Mouse (Mus musculus) kidney, embryonic 15.5 days (tissue): ENCODE data around the gene Cd80. TPM values are rescaled to one million over a fixed set of nuclear protein-coding genes. Genes with fewer than 3 reads are reported as not detected.

Source experiments
- ATAC-seq: fragments of 200-750 bp; cut with Nextera tagmentation; replicated peaks from 2 replicates; pipeline ENCODE4 v1.8.0; 2017; ENCODE audit warnings: moderate TSS enrichment; ENCODE audit not compliant: low FRiP score
- H3K27ac ChIP-seq: fragments of 300-500 bp; sonication (generic); 2 replicates; pipeline ENCODE4 v1.5.1; 2015; ENCODE audit warnings: mild to moderate bottlenecking, inconsistent platforms
- H3K27me3 ChIP-seq: fragments of 300-500 bp; sonication (generic); 2 replicates; pipeline ENCODE4 v1.6.1; 2015; ENCODE audit warnings: inconsistent platforms
- H3K36me3 ChIP-seq: fragments of 300-500 bp; sonication (generic); 2 replicates; pipeline ENCODE4 v1.6.1; 2015; ENCODE audit warnings: inconsistent platforms
- H3K4me1 ChIP-seq: fragments of 300-500 bp; sonication (generic); 2 replicates; pipeline ENCODE4 v1.6.1; 2015; ENCODE audit warnings: inconsistent platforms
- H3K4me2 ChIP-seq: fragments of 300-500 bp; sonication (generic); 2 replicates; pipeline ENCODE4 v1.6.1; 2015; ENCODE audit warnings: moderate library complexity, mild to moderate bottlenecking, inconsistent platforms
- H3K4me3 ChIP-seq: fragments of 300-500 bp; sonication (generic); replicated peaks from 2 replicates; pipeline ENCODE4 v1.5.1; 2015; ENCODE audit warnings: mild to moderate bottlenecking, inconsistent platforms
- H3K9ac ChIP-seq: fragments of 300-500 bp; sonication (generic); 2 replicates; pipeline ENCODE4 v1.6.1; 2015; ENCODE audit warnings: mild to moderate bottlenecking, inconsistent platforms
- H3K9me3 ChIP-seq: fragments of 300-500 bp; sonication (generic); replicated peaks from 2 replicates; pipeline ENCODE4 v1.6.1; 2016; ENCODE audit warnings: inconsistent platforms
- WGBS: fragments of 180-500 bp; shearing (Covaris S2); methylation state at CpG from one replicate; pipeline ENCODE4 v1.1.7; 2015; ENCODE audit warnings: mixed read lengths; 5-methylcytosine and 5-hydroxymethylcytosine counted together
- polyA plus RNA-seq: library from polyadenylated mRNA; unstranded; fragments of >200 nt; fragmentation: Nextera tagmentation; extraction: Ambion mirVana; gene quantifications from 2 replicates; pipeline ENCODE4 v1.2.1, GENCODE M21; 2015

The Cd80 gene
- 0.29 and 0.50 TPM in 2 replicates for polyA plus RNA-seq

- no peak for ATAC-seq
- Histone ChIP-seq H3K9ac (no peak within 1 kb of the TSS), H3K4me3 (no peak within 1 kb of the TSS), H3K9me3 (no peaks in the 10 kb centered on the region), H3K36me3 (no peaks in the 10 kb centered on the region), H3K27me3 (no peaks in the 10 kb centered on the region), H3K4me2 (no peak within 1 kb of the TSS), H3K27ac (no peak within 1 kb of the TSS), H3K4me1 (peaks cover 15% of the 10 kb centered on the region)
- WGBS: 74% methylated on average over 17 of the region's 17 CpGs
Measured at GRCm38 (mm10) chr16:38455511-38456418, at the start of gene Cd80. Cd80 (plus strand) TSS chr16:38455561.

- H3K27ac ChIP-seq: no peak overlapping the region
- no peak overlapping the region for H3K4me2 ChIP-seq
- no peaks in the 10 kb centered on the region for H3K36me3 ChIP-seq
- no peaks in the 10 kb centered on the region for H3K9me3 ChIP-seq
- H3K27me3 ChIP-seq: no peaks in the 10 kb centered on the region
- ATAC-seq: no peak
- H3K9ac ChIP-seq: no peak overlapping the region
- 82% methylated on average over 5 of the region's 5 CpGs for WGBS
- H3K4me1 ChIP-seq: no peaks in the 10 kb centered on the region
- H3K4me3 ChIP-seq: no peak overlapping the region
Measured at GRCm38 (mm10) chr16:38406293-38406692, 49.1 kb upstream of the Cd80 start.

GRCm38 (mm10) chr16:38406708-38407107 is 48.7 kb upstream of the Cd80 start:
- ATAC-seq: no peak
- 86% methylated on average over 6 of the region's 6 CpGs for WGBS
- Histone ChIP-seq H3K4me3 (no peak overlapping the region), H3K27me3 (no peaks in the 10 kb centered on the region), H3K4me2 (no peak overlapping the region), H3K4me1 (no peaks in the 10 kb centered on the region), H3K27ac (no peak overlapping the region), H3K9me3 (no peaks in the 10 kb centered on the region), H3K9ac (no peak overlapping the region), H3K36me3 (no peaks in the 10 kb centered on the region)

- Histone ChIP-seq H3K4me2 (no peak overlapping the region), H3K36me3 (no peaks in the 10 kb centered on the region), H3K9ac (no peak overlapping the region), H3K27ac (no peak overlapping the region), H3K4me3 (no peak overlapping the region), H3K9me3 (no peaks in the 10 kb centered on the region), H3K4me1 (no peaks in the 10 kb centered on the region), H3K27me3 (no peaks in the 10 kb centered on the region)
- 36% methylated on average over 5 of the region's 5 CpGs for WGBS
- ATAC-seq: no peak
Measured at GRCm38 (mm10) chr16:38407584-38407983, 47.8 kb upstream of the Cd80 start.

- WGBS: 96% methylated on average over 8 of the region's 8 CpGs
- H3K4me2 ChIP-seq: no peak overlapping the region
- H3K27me3 ChIP-seq: no peaks in the 10 kb centered on the region
- H3K9me3 ChIP-seq: no peaks in the 10 kb centered on the region
- ATAC-seq: no peak
- no peak overlapping the region for H3K27ac ChIP-seq
- no peaks in the 10 kb centered on the region for H3K36me3 ChIP-seq
- H3K9ac ChIP-seq: no peak overlapping the region
- no peak overlapping the region for H3K4me3 ChIP-seq
- no peaks in the 10 kb centered on the region for H3K4me1 ChIP-seq
Measured at GRCm38 (mm10) chr16:38408416-38408815, 46.9 kb upstream of the Cd80 start.

GRCm38 (mm10) chr16:38414953-38415352 is 40.4 kb upstream of the Cd80 start:
- H3K4me2 ChIP-seq: no peak overlapping the region
- no peak for ATAC-seq
- WGBS: 83% methylated on average over 7 of the region's 7 CpGs

GRCm38 (mm10) chr16:38425374-38425773 is 30.0 kb upstream of the Cd80 start:
- H3K9me3 ChIP-seq: no peaks in the 10 kb centered on the region
- no peak overlapping the region for H3K9ac ChIP-seq
- no peak for ATAC-seq
- no peaks in the 10 kb centered on the region for H3K27me3 ChIP-seq
- H3K4me3 ChIP-seq: no peak overlapping the region
- H3K36me3 ChIP-seq: no peaks in the 10 kb centered on the region
- H3K27ac ChIP-seq: no peak overlapping the region
- H3K4me2 ChIP-seq: no peak overlapping the region
- 68% methylated on average over 2 of the region's 2 CpGs for WGBS
- H3K4me1 ChIP-seq: peaks cover 4% of the 10 kb centered on the region; the same call in 1 of the 2 replicates

More at GRCm38 (mm10) chr16:38414953-38415352, 40.4 kb upstream of the Cd80 start:
- Histone ChIP-seq H3K9ac (no peak overlapping the region), H3K4me1 (no peaks in the 10 kb centered on the region), H3K27me3 (no peaks in the 10 kb centered on the region), H3K4me3 (no peak overlapping the region), H3K9me3 (no peaks in the 10 kb centered on the region), H3K36me3 (no peaks in the 10 kb centered on the region), H3K27ac (no peak overlapping the region)

- H3K9me3 ChIP-seq: no peaks in the 10 kb centered on the region
- no peak overlapping the region for H3K4me3 ChIP-seq
- H3K9ac ChIP-seq: no peak overlapping the region
- H3K4me2 ChIP-seq: no peak overlapping the region
- no peaks in the 10 kb centered on the region for H3K36me3 ChIP-seq
- 76% methylated on average over 1 of the region's 1 CpGs for WGBS
- no peak for ATAC-seq
- no peaks in the 10 kb centered on the region for H3K27me3 ChIP-seq
- peaks cover 4% of the 10 kb centered on the region; the same call in 1 of the 2 replicates for H3K4me1 ChIP-seq
- no peak overlapping the region for H3K27ac ChIP-seq
Measured at GRCm38 (mm10) chr16:38425799-38426198, 29.6 kb upstream of the Cd80 start.

GRCm38 (mm10) chr16:38431446-38432185 is 23.7 kb upstream of the Cd80 start:
- ATAC-seq: no peak
- H3K27ac ChIP-seq: no peak overlapping the region
- H3K27me3 ChIP-seq: no peaks in the 10 kb centered on the region
- H3K36me3 ChIP-seq: no peaks in the 10 kb centered on the region
- H3K4me1 ChIP-seq: 0 out of 2 replicates have a peak, but pooled peaks cover 7% of the 10 kb centered on the region
- no peaks in the 10 kb centered on the region for H3K9me3 ChIP-seq
- H3K4me3 ChIP-seq: no peak overlapping the region
- WGBS: 57% methylated on average over 13 of the region's 13 CpGs
- no peak overlapping the region for H3K9ac ChIP-seq
- 0 out of 2 replicates have a peak overlapping the region, but pooled peaks have one; percentile 3 for H3K4me2 ChIP-seq

- Histone ChIP-seq H3K9me3 (no peaks in the 10 kb centered on the region), H3K9ac (no peak within 1 kb of the TSS), H3K4me2 (no peak within 1 kb of the TSS), H3K27me3 (no peaks in the 10 kb centered on the region), H3K36me3 (no peaks in the 10 kb centered on the region), H3K27ac (no peak within 1 kb of the TSS), H3K4me3 (no peak within 1 kb of the TSS), H3K4me1 (0 out of 2 replicates have a peak, but pooled peaks cover 7% of the 10 kb centered on the region)
- 69% methylated on average over 11 of the region's 11 CpGs for WGBS
- no peak for ATAC-seq
Measured at GRCm38 (mm10) chr16:38432498-38433425, 22.6 kb upstream of the Cd80 start, which contains the start of gene Pla1a. Pla1a (minus strand) TSS chr16:38433145.

GRCm38 (mm10) chr16:38433514-38433913 is 21.8 kb upstream of the Cd80 start:
- no peak for ATAC-seq
- Histone ChIP-seq H3K9ac (no peak overlapping the region), H3K27ac (no peak overlapping the region), H3K9me3 (no peaks in the 10 kb centered on the region), H3K27me3 (no peaks in the 10 kb centered on the region), H3K4me2 (no peak overlapping the region), H3K36me3 (no peaks in the 10 kb centered on the region), H3K4me1 (0 out of 2 replicates have a peak, but pooled peaks cover 7% of the 10 kb centered on the region), H3K4me3 (no peak overlapping the region)
- 85% methylated on average over 8 of the region's 8 CpGs for WGBS
